Mouse (Mus musculus) neural tube, embryonic 11.5 days (tissue): ENCODE measurements around the gene Pced1b. TPM values are rescaled to one million over a fixed set of nuclear protein-coding genes. Genes with fewer than 3 reads are reported as not detected.
"Not testable (repeated sequence)": the region's sequence is repeated elsewhere in the genome, so short reads cannot be mapped to it uniquely, and the experiment has no call there.

Experiments
- ATAC-seq: fragments of 200-750 bp; cut with Nextera tagmentation; 2 replicates; pipeline ENCODE4 v1.8.0; 2017; ENCODE audit warnings: moderate number of reproducible peaks, mild to moderate bottlenecking, moderate TSS enrichment, moderate library complexity; ENCODE audit not compliant: insufficient read depth, low FRiP score, low TSS enrichment
- DNase-seq: peaks from one replicate; pipeline ENCODE4 v3.0.0-alpha.2; 2015; ENCODE audit warnings: low spot score
- H3K27ac ChIP-seq: fragments of 300-500 bp; sonication (generic); 2 replicates; pipeline ENCODE4 v1.5.1; 2014; ENCODE audit warnings: low read depth, mild to moderate bottlenecking, low read length
- H3K27me3 ChIP-seq: fragments of 300-500 bp; sonication (generic); 2 replicates; pipeline ENCODE4 v1.6.1; 2014; ENCODE audit warnings: mild to moderate bottlenecking, low read length, mixed read lengths; ENCODE audit not compliant: control insufficient read depth, insufficient read depth
- H3K36me3 ChIP-seq: fragments of 300-500 bp; sonication (generic); 2 replicates; pipeline ENCODE4 v1.6.1; 2014; ENCODE audit warnings: mild to moderate bottlenecking, low read length, moderate library complexity, mixed read lengths; ENCODE audit not compliant: control insufficient read depth, insufficient read depth
- H3K4me1 ChIP-seq: fragments of 300-500 bp; sonication (generic); 2 replicates; pipeline ENCODE4 v1.6.1; 2014; ENCODE audit warnings: low read length, mixed read lengths; ENCODE audit not compliant: control insufficient read depth, insufficient read depth
- H3K4me2 ChIP-seq: fragments of 300-500 bp; sonication (generic); 2 replicates; pipeline ENCODE4 v1.6.1; 2014; ENCODE audit warnings: low read depth, mild to moderate bottlenecking, moderate library complexity
- H3K4me3 ChIP-seq: fragments of 300-500 bp; sonication (generic); 2 replicates; pipeline ENCODE4 v1.5.1; 2014; ENCODE audit warnings: low read depth, low read length
- H3K9ac ChIP-seq: fragments of 300-500 bp; sonication (generic); 2 replicates; pipeline ENCODE4 v1.6.1; 2014; ENCODE audit warnings: mild to moderate bottlenecking, low read length
- H3K9me3 ChIP-seq: fragments of 300-500 bp; sonication (generic); 2 replicates; pipeline ENCODE4 v1.6.1; 2016; ENCODE audit warnings: low read length; ENCODE audit not compliant: control insufficient read depth
- WGBS: fragments of 180-500 bp; shearing (Covaris S2); extraction: QIAGEN DNeasy Blood & Tissue Kit; methylation state at CpG from one replicate; pipeline ENCODE4 v1.1.7; 2014; 5-methylcytosine and 5-hydroxymethylcytosine counted together
- polyA plus RNA-seq: library from polyadenylated mRNA; unstranded; fragments of >200 nt; fragmentation: Nextera tagmentation; extraction: Ambion mirVana; gene quantifications from 2 replicates; pipeline ENCODE4 v1.2.1, GENCODE M21; 2014

Pced1b gene
- polyA plus RNA-seq, 1 experiment from 2014 or later: 3.6 TPM

DNA sequence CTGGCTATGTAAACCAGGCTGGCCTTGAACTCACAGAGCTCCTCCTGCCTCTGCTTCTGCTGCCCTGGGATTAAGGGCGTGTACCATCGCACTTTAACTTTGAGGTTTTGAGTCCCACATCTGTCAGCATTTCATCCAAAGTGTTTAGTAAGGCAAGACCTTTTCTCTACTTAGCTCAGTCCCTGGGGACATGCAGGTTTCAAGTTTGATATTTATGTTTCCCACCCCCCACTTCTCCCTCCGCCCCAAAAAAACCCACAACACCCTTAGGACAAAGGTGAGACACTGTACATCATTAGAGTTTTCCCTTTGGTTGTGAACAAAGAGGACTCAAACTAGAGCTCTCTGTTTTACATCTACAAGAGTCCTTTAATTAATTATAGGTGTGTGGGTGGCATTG is 135.7 kb downstream of the Pced1b start:
- no peak overlapping the region for H3K4me2 ChIP-seq
- H3K9me3 ChIP-seq: no peaks in the 10 kb centered on the region
- H3K9ac ChIP-seq: no peak overlapping the region
- no peaks in the 10 kb centered on the region for H3K27me3 ChIP-seq
- H3K4me3 ChIP-seq: no peak overlapping the region
- no peak for DNase-seq
- 95% methylated on average over 3 of the region's 3 CpGs for WGBS
- no peaks in the 10 kb centered on the region for H3K4me1 ChIP-seq
- H3K27ac ChIP-seq: no peak overlapping the region
- H3K36me3 ChIP-seq: no peaks in the 10 kb centered on the region
- no peak for ATAC-seq

- no peak overlapping the region for H3K4me2 ChIP-seq
- WGBS: 82% methylated on average over 14 of the region's 14 CpGs
Measured at GRCm38 (mm10) chr15:97383523-97384141, 136.7 kb downstream of the Pced1b start.

GRCm38 (mm10) chr15:97384170-97385018 is 137.5 kb downstream of the Pced1b start:
- no peaks in the 10 kb centered on the region for H3K9me3 ChIP-seq
- WGBS: 94% methylated on average over 28 of the region's 28 CpGs

More at GRCm38 (mm10) chr15:97383523-97384141, 136.7 kb downstream of the Pced1b start:
- Histone ChIP-seq H3K9ac (no peak overlapping the region), H3K9me3 (no peaks in the 10 kb centered on the region), H3K4me3 (no peak overlapping the region), H3K4me1 (no peaks in the 10 kb centered on the region), H3K27ac (no peak overlapping the region), H3K36me3 (no peaks in the 10 kb centered on the region), H3K27me3 (no peaks in the 10 kb centered on the region)
- no peak for ATAC-seq
- DNase-seq: no peak

GRCm38 (mm10) chr15:97385174-97385573 is 138.3 kb downstream of the Pced1b start:
- not testable (repeated sequence) for H3K27me3 ChIP-seq, H3K36me3 ChIP-seq, H3K27ac ChIP-seq, DNase-seq, H3K9ac ChIP-seq, ATAC-seq, H3K4me2 ChIP-seq, H3K4me3 ChIP-seq, H3K9me3 ChIP-seq, H3K4me1 ChIP-seq
- WGBS: 87% methylated on average over 10 of the region's 10 CpGs

More at GRCm38 (mm10) chr15:97384170-97385018, 137.5 kb downstream of the Pced1b start:
- H3K27me3 ChIP-seq: no peaks in the 10 kb centered on the region
- no peaks in the 10 kb centered on the region for H3K36me3 ChIP-seq
- H3K4me1 ChIP-seq: no peaks in the 10 kb centered on the region
- H3K27ac ChIP-seq: no peak overlapping the region
- ATAC-seq (no peak), DNase-seq (no peak)
- H3K4me3 ChIP-seq: no peak overlapping the region
- no peak overlapping the region for H3K9ac ChIP-seq
- no peak overlapping the region for H3K4me2 ChIP-seq

DNA sequence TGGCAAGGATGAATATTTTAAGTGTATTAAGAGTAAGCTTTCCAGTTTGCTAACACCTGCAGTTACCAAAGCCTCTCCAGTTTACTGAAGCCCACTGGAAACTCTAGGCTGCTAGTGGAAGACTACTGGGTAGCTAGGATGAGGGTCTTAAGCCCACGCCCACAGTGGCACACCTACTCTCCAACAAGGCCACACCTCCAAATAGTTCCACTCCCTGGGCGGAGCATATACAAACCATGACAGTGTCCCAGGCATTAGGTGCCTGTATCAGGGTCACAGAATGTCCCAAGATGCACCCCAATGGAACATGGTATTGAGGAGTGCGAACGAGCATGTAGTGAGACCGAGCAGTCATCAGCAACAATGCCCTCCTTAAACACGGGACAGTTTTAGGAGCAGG is 140.9 kb downstream of the Pced1b start:
- 94% methylated on average over 6 of the region's 6 CpGs for WGBS
- no peak for ATAC-seq
- H3K36me3 ChIP-seq: no peaks in the 10 kb centered on the region
- no peak overlapping the region for H3K4me3 ChIP-seq
- H3K27ac ChIP-seq: no peak overlapping the region
- H3K27me3 ChIP-seq: no peaks in the 10 kb centered on the region
- no peak overlapping the region for H3K4me2 ChIP-seq
- H3K9me3 ChIP-seq: no peaks in the 10 kb centered on the region
- no peak for DNase-seq
- no peaks in the 10 kb centered on the region for H3K4me1 ChIP-seq
- no peak overlapping the region for H3K9ac ChIP-seq

DNA sequence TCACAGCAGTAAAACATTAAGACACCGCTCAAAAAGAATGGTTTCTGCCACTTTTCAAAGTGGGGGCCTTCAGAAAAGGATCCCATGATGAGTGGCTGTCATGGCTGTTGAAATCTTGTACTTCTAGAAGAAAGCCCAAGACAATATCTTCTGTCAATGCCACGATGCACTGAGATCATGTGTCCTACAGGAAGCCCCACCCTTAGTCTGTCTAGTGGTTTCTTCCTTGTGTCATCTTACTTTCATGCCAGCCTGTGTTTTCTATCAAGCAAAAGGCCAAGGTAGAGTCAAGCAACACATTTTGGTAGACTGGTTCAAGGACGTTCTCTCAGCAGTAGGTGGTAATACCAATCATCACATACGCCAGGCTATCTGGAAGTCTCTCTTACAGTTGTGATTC is 142.7 kb downstream of the Pced1b start:
- H3K4me2 ChIP-seq: no peak overlapping the region
- H3K4me1 ChIP-seq: no peaks in the 10 kb centered on the region
- H3K9ac ChIP-seq: no peak overlapping the region
- 94% methylated on average over 4 of the region's 4 CpGs for WGBS
- no peak for DNase-seq
- H3K4me3 ChIP-seq: no peak overlapping the region
- H3K36me3 ChIP-seq: no peaks in the 10 kb centered on the region
- ATAC-seq: no peak
- no peaks in the 10 kb centered on the region for H3K9me3 ChIP-seq
- no peak overlapping the region for H3K27ac ChIP-seq
- no peaks in the 10 kb centered on the region for H3K27me3 ChIP-seq

GRCm38 (mm10) chr15:97390778-97391177 is 143.9 kb downstream of the Pced1b start:
- Histone ChIP-seq H3K27ac (no peak overlapping the region), H3K36me3 (no peaks in the 10 kb centered on the region), H3K9me3 (no peaks in the 10 kb centered on the region), H3K4me1 (no peaks in the 10 kb centered on the region), H3K27me3 (no peaks in the 10 kb centered on the region), H3K9ac (no peak overlapping the region), H3K4me3 (no peak overlapping the region), H3K4me2 (no peak overlapping the region)
- ATAC-seq (no peak), DNase-seq (no peak)
- WGBS: 94% methylated on average over 2 of the region's 2 CpGs

DNA sequence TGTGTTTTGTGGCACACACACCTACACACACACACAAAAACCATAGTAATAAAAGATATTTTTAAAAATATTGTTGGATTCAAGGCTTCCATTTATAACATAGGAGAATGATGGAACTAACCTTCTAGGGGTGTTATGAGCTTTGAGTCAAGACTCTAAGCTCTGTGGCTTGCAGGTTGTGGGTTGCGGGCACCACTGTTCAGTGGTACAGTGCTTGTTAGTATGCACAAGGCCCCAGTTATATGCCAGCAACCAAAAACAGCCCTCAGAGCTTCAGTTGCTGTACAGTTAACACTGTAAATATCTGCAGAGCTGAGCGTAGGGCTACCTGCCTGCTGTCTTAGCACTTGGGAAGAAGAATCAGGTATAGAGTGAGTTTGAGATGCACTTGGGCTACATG is 144.5 kb downstream of the Pced1b start:
- H3K9ac ChIP-seq: no peak overlapping the region
- H3K27ac ChIP-seq: no peak overlapping the region
- ATAC-seq: no peak
- no peak for DNase-seq
- no peaks in the 10 kb centered on the region for H3K4me1 ChIP-seq
- WGBS: 92% methylated on average over 2 of the region's 2 CpGs
- H3K4me2 ChIP-seq: no peak overlapping the region
- no peaks in the 10 kb centered on the region for H3K36me3 ChIP-seq
- H3K9me3 ChIP-seq: no peaks in the 10 kb centered on the region
- H3K4me3 ChIP-seq: no peak overlapping the region
- no peaks in the 10 kb centered on the region for H3K27me3 ChIP-seq

DNA sequence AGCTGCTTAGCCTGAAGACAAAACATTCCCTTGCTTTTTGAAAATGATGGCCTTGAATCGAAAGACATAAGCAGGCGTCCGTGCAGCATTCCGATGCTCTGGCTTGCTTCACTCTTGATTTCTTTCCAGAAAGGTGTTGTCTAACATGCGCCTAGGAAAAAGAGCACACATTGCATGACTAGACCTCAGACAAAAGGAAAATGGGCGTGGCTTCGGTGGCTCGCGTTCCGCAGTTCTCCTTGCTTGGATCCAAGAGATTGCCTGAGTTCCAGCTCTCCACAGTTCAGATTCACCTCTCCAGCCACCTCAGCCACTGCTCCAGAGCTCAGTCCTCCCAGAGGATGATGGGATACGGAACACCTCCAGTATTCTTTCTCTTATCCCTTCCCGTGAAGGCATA is 147.7 kb downstream of the Pced1b start:
- Histone ChIP-seq H3K4me3 (no peak overlapping the region), H3K27me3 (no peaks in the 10 kb centered on the region), H3K27ac (no peak overlapping the region), H3K36me3 (no peaks in the 10 kb centered on the region), H3K9ac (no peak overlapping the region), H3K4me1 (no peaks in the 10 kb centered on the region), H3K9me3 (no peaks in the 10 kb centered on the region), H3K4me2 (no peak overlapping the region)
- DNase-seq (no peak), ATAC-seq (no peak)
- WGBS: 82% methylated on average over 12 of the region's 12 CpGs
